Mouse (Mus musculus): ENCODE results near the gene Apc2. TPM values are rescaled to one million over a fixed set of nuclear protein-coding genes. Genes with fewer than 3 reads are reported as not detected.
A peak's percentile ranks its signal among the peaks of the same experiment; 100 is the strongest.

The Apc2 gene
- polyA plus RNA-seq, 1 experiment from 2014 or later, result 0.74 TPM

DNA sequence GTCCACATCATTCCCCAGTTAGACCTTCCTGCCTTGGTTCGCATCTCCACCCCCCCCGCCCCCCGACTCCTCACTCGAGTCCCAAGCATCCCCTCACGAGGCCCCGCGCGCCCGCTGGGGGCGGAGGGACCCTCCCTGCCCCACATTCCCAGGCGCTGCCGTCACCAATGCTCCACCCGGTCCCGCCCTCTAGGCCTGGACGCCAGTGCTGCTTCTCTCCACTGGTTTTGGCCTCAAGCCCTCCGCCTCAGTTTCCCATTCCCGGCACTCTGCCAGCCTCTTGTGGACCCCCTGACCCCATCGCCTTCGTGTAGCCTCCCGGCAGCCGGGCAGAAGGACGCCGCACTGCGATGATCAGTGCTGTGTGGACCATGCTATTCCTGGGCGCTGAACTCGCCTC lies 53.2 kb downstream of the Apc2 start:
- no peak for DNase-seq (ENCODE audit: low spot score)
- Histone ChIP-seq H3K9me3 (no peaks in the 10 kb centered on the region), H3K27ac (peak overlapping the region; percentile 17), H3K36me3 (no peaks in the 10 kb centered on the region), H3K27me3 (ENCODE audit: insufficient read depth, poor library complexity, severe bottlenecking) (peaks cover 100% of the 10 kb centered on the region), H3K4me1 (peaks cover 49% of the 10 kb centered on the region), H3K4me3 (peak overlapping the region; percentile 55)
- WGBS, result 15% methylated on average over 26 of the region's 26 CpGs

DNA sequence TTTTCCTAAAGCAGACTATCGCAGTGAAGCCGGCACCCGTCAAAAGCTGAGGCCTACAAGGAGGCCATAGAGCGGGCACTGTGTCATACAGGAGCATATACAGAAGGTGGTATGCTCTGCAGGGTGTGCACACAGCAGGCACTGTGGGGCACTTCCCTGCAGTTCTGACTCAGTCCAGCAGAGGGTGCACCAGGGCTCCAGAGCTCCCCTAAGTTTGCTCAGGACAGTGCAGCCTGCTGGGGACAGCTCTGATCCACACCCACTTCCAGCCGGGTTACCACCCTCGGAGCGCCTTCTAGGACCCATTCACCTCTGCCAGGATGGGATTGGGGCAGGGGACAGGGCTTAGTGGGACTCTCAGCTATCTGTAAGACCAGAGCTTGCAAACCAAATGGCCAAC lies 54.5 kb downstream of the Apc2 start:
- DNase-seq (ENCODE audit: low spot score), result peak; percentile 92

GRCm38 (mm10) chr10:80351896-80352295 lies 56.1 kb downstream of the Apc2 start:
- Histone ChIP-seq H3K9me3 (no peaks in the 10 kb centered on the region), H3K4me1 (peaks cover 43% of the 10 kb centered on the region), H3K27me3 (ENCODE audit: insufficient read depth, poor library complexity, severe bottlenecking) (peaks cover 99% of the 10 kb centered on the region), H3K36me3 (no peaks in the 10 kb centered on the region), H3K4me3 (no peak overlapping the region), H3K27ac (no peak overlapping the region)
- WGBS, result 26% methylated on average over 11 of the region's 11 CpGs
- no peak for DNase-seq (ENCODE audit: low spot score)

More for the DNA sequence above, 54.5 kb downstream of the Apc2 start:
- Histone ChIP-seq H3K36me3 (no peaks in the 10 kb centered on the region), H3K27me3 (ENCODE audit: insufficient read depth, poor library complexity, severe bottlenecking) (peaks cover 99% of the 10 kb centered on the region), H3K27ac (no peak overlapping the region), H3K9me3 (no peaks in the 10 kb centered on the region), H3K4me3 (no peak overlapping the region), H3K4me1 (peaks cover 37% of the 10 kb centered on the region)
- WGBS, result 5% methylated on average over 7 of the region's 7 CpGs

- H3K27me3 ChIP-seq (ENCODE audit: insufficient read depth, poor library complexity, severe bottlenecking), result peaks cover 99% of the 10 kb centered on the region
- no peaks in the 10 kb centered on the region for H3K9me3 ChIP-seq
- WGBS, result 41% methylated on average over 8 of the region's 8 CpGs
- peaks cover 43% of the 10 kb centered on the region for H3K4me1 ChIP-seq
- DNase-seq (ENCODE audit: low spot score), result no peak
- no peak overlapping the region for H3K27ac ChIP-seq
- no peak overlapping the region for H3K4me3 ChIP-seq
- no peaks in the 10 kb centered on the region for H3K36me3 ChIP-seq
Observed at GRCm38 (mm10) chr10:80352727-80353126, 57.0 kb downstream of the Apc2 start.

DNA sequence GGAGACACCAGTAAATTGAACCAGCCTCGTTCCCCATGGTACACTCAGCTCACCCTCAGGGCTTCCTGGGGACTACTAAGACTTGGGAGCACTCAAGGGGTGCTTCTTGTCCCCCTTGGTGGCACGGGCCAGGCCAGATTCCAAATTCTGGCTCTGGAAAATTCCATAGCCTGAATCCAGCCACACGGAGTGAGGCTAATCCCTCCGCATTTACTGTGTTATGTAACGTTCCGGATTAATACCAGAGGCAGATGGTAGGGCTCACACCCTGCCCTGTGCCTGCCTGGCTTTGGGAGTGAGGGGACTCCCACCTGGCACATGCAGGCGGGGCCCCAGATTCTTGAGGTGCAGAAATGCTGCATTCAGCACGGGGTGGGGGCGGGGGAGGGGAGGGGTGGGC lies 59.7 kb downstream of the Apc2 start:
- no peaks in the 10 kb centered on the region for H3K9me3 ChIP-seq
- DNase-seq (ENCODE audit: low spot score), result no peak
- H3K27ac ChIP-seq, result no peak overlapping the region
- peaks cover 99% of the 10 kb centered on the region for H3K27me3 ChIP-seq (ENCODE audit: insufficient read depth, poor library complexity, severe bottlenecking)
- 13% methylated on average over 9 of the region's 9 CpGs for WGBS
- H3K4me3 ChIP-seq, result no peak overlapping the region
- peaks cover 29% of the 10 kb centered on the region for H3K4me1 ChIP-seq
- no peaks in the 10 kb centered on the region for H3K36me3 ChIP-seq

GRCm38 (mm10) chr10:80356001-80356682 lies 60.4 kb downstream of the Apc2 start, which contains the start of gene Plk5:
Plk5 (plus strand) TSS chr10:80356459.
- no peak within 1 kb of the TSS for H3K27ac ChIP-seq
- H3K4me3 ChIP-seq, result peak within 1 kb of the TSS; percentile 49
- H3K4me1 ChIP-seq, result peaks cover 28% of the 10 kb centered on the region
- WGBS, result 2% methylated on average over 52 of the region's 53 CpGs
- no peak for DNase-seq (ENCODE audit: low spot score)
- H3K36me3 ChIP-seq, result no peaks in the 10 kb centered on the region
- no peaks in the 10 kb centered on the region for H3K9me3 ChIP-seq
- H3K27me3 ChIP-seq (ENCODE audit: insufficient read depth, poor library complexity, severe bottlenecking), result peaks cover 99% of the 10 kb centered on the region

DNA sequence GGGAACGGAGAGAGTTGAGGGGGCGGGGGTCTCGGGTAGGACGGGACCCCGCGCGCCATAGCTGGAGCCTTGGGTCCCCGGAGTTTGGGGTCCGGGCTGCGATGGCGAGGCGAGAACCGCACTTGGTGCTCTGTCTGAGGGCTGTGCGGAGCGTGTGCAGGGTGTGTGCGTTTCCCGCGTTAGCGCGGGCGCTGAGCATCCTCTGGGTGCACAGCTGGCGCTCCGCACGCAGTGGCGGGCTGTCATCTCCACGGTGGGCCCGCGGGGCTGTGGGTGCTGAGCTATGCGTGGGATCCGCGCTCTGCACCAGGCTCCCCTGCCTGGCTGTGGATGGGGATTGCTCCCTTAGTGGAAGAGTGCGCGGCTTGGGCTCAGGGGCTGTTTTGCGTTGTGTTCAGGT lies 61.0 kb downstream of the Apc2 start:
- WGBS, result 4% methylated on average over 34 of the region's 34 CpGs
- Histone ChIP-seq H3K9me3 (no peaks in the 10 kb centered on the region), H3K27ac (no peak overlapping the region), H3K27me3 (ENCODE audit: insufficient read depth, poor library complexity, severe bottlenecking) (peaks cover 99% of the 10 kb centered on the region), H3K4me3 (peak overlapping the region; percentile 49), H3K36me3 (no peaks in the 10 kb centered on the region), H3K4me1 (peaks cover 28% of the 10 kb centered on the region)
- no peak for DNase-seq (ENCODE audit: low spot score)

DNA sequence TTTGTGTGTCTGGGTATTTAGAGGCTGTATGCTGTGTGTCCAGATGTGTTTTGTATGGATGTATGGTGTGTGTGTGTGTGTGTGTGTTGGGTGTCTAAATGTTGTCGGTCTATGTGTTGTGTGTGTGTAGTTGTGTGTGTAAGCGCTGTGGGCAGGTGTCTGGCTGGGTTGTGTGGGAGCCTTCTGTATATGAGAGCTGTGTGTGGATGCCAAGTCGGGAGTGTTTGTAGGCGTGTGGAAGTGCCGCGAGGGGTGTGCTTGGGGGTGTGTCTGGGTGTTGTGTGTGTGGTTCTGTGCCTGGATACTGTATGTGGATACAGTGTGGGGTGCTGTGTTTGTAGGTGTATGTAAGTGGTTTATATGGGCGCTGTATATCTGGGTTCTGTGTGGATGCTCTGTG lies 61.6 kb downstream of the Apc2 start:
- H3K4me3 ChIP-seq, result no peak overlapping the region
- H3K4me1 ChIP-seq, result peaks cover 26% of the 10 kb centered on the region
- DNase-seq (ENCODE audit: low spot score), result no peak
- H3K27ac ChIP-seq, result no peak overlapping the region
- H3K36me3 ChIP-seq, result no peaks in the 10 kb centered on the region
- 34% methylated on average over 7 of the region's 7 CpGs for WGBS
- H3K9me3 ChIP-seq, result no peaks in the 10 kb centered on the region
- peaks cover 94% of the 10 kb centered on the region for H3K27me3 ChIP-seq (ENCODE audit: insufficient read depth, poor library complexity, severe bottlenecking)

DNA sequence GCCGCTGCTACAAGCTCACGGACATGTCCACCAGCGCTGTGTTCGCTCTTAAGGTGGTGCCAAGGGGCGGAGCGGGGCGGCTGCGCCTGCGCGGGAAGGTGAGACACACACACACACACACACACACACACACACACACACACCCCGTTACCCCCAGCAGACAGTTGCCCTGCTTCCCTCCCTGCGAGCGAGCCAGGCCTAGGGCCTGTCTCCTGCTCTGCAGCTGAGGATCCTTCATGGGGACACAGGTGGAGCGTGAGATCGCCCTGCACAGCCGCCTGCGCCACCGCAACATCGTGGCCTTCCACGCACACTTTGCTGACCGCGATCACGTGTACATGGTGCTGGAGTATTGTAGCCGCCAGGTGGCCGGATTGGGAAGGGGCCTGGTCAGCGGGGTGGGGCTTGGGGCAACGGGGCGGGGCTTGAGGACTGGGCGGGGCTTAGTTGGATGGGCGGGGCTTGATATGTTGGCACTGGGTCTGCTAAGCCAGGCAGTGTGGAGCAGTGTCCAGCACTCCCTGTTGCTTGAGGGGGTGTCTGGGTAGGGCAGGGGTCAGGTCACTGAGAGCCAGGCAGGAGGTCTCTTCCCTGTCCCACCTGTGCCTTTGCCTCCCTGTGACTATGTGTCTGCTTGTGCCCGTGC lies 62.3 kb downstream of the Apc2 start:
- no peak for DNase-seq (ENCODE audit: low spot score)
- no peaks in the 10 kb centered on the region for H3K9me3 ChIP-seq
- WGBS, result 7% methylated on average over 31 of the region's 31 CpGs
- no peak overlapping the region for H3K27ac ChIP-seq
- H3K36me3 ChIP-seq, result no peaks in the 10 kb centered on the region
- peaks cover 19% of the 10 kb centered on the region for H3K4me1 ChIP-seq
- peak overlapping the region; percentile 44 for H3K4me3 ChIP-seq
- peaks cover 94% of the 10 kb centered on the region for H3K27me3 ChIP-seq (ENCODE audit: insufficient read depth, poor library complexity, severe bottlenecking)

- Histone ChIP-seq H3K27me3 (ENCODE audit: insufficient read depth, poor library complexity, severe bottlenecking) (peaks cover 91% of the 10 kb centered on the region), H3K4me1 (peaks cover 7% of the 10 kb centered on the region), H3K36me3 (no peaks in the 10 kb centered on the region), H3K9me3 (0 out of 2 replicates have a peak, but pooled peaks cover 4% of the 10 kb centered on the region), H3K27ac (no peak overlapping the region), H3K4me3 (no peak overlapping the region)
- 50% methylated on average over 6 of the region's 6 CpGs for WGBS
- no peak for DNase-seq (ENCODE audit: low spot score)
Observed at GRCm38 (mm10) chr10:80363734-80364133, 68.0 kb downstream of the Apc2 start.

DNA sequence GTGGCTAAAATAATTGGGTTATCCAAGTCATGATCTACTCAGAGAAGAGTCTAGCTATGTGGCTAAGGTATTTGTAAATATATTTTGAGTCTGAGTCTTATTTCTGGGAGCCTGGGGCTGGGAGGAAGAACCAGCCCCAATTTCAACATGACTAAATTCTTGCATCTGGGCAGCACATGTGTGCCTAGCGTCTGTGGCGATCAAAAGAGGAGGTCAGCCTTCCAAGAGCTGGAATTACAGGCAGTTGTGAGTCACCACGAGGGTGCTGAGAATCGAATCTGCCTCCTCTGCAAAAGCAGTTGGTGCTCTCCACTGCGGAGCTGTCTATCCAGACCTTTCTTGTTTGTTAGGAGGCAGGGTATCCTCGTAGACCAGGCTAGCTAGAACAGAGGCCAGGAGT lies 70.0 kb downstream of the Apc2 start:
- no peak overlapping the region for H3K27ac ChIP-seq
- 60% methylated on average over 6 of the region's 6 CpGs for WGBS

More for the DNA sequence above, 70.0 kb downstream of the Apc2 start:
- DNase-seq (ENCODE audit: low spot score), result no peak
- Histone ChIP-seq H3K36me3 (no peaks in the 10 kb centered on the region), H3K4me1 (peaks cover 7% of the 10 kb centered on the region), H3K27me3 (ENCODE audit: insufficient read depth, poor library complexity, severe bottlenecking) (peaks cover 71% of the 10 kb centered on the region), H3K9me3 (0 out of 2 replicates have a peak, but pooled peaks cover 4% of the 10 kb centered on the region), H3K4me3 (no peak overlapping the region)

All from heart, embryonic 10.5 days (tissue).